Mouse (Mus musculus) heart, postnatal 4 days (tissue): ENCODE data around the gene Htra1. TPM values are rescaled to one million over a fixed set of nuclear protein-coding genes. Genes with fewer than 3 reads are reported as not detected.

ENCODE experiments used
- DNase-seq: peaks from one replicate; pipeline ENCODE4 v3.0.0; 2021
- total RNA-seq, 2 experiments: library from RNA; stranded (reverse); gene quantifications; 2 replicates each; pipeline ENCODE4 v1.2.3; 2021

Gene Htra1
- total RNA-seq, 2 experiments from 2014 or later = 125 to 139 TPM

DNA sequence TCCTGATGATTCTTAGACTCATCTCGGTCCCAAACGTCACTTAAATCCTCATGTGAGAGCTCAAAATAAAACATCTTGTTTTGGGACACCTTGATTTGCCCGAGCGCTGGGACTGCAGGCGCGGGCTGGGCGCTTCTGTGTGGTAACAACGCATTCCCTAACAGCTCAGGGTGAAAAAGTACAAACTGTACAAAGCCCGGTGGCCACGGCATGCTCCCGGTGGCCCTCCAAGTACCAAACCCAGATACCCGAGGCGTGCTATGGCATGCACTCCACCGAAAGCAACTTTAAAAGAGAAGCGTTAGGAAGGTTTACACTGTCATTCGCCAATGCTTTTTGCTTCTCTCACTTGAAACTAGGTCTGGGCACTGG, 504 bp upstream of the Htra1 start:
- DNase-seq = peak; percentile 32

DNA sequence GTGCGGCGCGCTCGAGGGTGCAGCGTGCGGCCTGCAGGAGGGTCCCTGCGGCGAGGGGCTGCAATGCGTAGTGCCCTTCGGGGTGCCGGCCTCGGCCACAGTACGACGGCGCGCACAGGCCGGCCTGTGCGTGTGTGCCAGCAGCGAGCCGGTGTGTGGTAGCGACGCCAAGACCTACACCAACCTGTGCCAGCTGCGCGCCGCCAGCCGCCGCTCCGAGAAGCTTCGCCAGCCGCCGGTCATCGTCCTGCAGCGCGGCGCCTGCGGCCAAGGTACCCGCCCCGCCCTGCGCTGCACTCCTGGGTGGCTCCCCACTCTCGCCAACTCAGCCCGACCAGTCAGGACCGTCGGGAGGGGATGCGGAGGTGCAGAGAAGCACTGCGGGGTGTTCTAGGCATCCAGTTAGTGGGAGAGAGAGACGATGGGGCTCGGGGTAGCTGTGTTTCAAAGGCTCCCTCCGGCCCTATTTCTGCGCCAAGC, 601 bp downstream of the Htra1 start:
- peak; percentile 67 for DNase-seq

DNA sequence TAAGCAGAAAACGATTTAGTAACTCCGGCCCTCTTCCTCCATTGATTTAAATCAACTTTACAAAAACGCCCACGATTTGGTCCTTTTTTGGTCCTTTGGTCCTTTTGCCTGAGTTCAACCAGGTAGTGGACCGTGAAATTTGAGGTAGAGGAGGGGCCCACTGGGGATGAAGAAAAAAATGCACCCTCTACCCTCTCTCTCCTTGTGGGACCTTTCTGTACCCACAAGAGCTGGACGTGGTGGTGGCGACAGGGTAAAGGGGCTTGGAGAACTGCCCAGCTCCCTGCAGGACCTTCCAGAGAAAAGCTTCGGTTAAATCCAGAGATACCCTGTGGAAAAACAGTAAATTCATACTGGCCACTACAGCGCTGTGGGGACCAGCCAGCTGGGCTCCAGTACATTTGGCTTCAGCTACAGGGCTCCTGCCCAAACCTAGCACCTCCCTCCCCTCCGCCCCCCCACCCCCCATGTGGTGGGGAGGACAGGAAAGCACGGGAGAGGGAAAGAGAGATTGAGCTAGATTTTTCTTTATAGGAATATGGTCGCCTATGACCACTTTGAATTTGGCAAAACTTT, 1.4 kb downstream of the Htra1 start:
- DNase-seq = peak; percentile 54

DNA sequence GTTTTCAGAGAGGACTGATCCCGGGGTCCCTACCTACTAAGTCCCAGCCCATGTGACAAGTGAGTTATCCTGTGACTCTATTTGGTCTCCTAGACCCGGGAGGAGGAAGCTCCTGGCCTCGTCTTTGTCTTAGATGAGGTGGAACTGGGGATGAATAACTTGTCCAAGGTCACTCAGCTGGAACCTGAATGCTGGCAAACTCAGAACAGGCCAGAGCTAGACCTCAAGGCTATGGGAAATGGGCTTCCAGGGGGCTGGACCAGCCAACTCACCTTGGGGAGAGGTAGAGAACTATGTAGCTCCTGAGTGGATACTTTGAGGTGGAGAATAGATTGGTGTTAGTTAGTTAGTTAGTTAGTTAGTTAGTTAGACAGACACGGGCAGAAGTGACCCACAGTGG, 2.1 kb downstream of the Htra1 start:
- DNase-seq = no peak

DNA sequence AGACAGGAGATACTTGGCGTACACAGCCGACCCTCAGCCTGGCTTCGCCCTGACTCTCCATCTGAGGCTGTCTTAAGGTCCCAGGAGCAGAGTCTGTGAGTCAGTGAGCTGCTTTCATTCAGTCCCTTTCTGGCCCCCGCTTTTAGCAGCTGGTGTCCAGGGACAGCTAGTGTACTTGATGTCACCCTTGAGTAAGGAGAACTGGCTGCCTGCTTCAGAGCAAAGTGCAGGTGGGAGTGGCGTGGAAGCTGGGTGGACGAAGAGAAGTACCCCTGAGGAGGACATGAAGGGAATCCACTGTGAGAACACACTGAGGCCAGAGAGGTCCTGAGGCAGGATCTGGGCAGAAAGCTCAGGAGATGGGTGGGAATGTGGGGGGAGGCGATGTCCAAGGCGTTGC, 3.0 kb downstream of the Htra1 start:
- DNase-seq = no peak

DNA sequence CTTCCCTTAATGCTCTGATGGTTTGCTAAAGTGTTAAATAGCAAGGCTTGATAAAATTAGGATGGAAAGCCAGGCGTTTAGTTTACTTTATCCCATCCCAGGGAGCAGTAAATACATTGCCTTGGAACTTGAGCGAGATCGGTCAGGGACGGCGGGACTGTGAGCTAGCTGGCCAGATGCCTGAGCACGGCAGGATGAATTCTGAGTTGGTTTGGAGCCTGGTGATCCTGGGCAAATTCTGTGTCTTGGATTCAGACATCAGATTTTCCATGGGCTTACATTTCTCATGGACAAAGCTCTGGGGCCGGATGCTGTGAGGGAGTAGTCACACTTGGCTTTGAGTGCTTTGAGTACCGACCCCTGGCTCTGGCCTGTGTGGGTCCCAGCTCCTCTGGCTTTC, 4.8 kb downstream of the Htra1 start:
- DNase-seq = no peak

DNA sequence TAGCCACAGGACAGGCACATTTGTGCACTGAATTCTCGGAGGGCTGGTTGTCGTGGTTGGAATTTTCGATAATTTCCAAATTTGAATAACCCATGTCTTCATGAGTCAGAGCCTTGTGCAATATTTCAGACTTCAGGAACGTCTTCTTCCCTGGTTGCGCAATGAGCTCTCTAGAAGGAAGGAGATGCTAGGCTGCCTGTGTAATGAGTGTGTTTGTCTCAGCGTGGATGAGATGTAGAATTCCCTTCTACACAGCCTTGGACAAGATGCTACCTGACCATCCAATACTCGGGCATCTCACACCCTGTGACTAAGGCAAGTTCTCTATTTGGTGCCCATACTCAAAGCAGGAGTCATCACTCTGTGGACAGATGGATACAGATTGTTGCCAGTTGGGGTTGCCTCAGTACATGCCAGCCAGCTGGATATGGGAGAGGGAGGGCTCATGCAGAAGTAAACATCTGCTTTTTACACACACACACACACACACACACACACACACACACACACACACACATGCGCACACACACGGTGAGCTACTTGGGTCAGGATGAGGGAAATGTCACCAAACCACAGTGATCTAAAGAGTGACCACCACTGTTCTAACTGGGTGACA, 7.5 kb downstream of the Htra1 start:
- no peak for DNase-seq

DNA sequence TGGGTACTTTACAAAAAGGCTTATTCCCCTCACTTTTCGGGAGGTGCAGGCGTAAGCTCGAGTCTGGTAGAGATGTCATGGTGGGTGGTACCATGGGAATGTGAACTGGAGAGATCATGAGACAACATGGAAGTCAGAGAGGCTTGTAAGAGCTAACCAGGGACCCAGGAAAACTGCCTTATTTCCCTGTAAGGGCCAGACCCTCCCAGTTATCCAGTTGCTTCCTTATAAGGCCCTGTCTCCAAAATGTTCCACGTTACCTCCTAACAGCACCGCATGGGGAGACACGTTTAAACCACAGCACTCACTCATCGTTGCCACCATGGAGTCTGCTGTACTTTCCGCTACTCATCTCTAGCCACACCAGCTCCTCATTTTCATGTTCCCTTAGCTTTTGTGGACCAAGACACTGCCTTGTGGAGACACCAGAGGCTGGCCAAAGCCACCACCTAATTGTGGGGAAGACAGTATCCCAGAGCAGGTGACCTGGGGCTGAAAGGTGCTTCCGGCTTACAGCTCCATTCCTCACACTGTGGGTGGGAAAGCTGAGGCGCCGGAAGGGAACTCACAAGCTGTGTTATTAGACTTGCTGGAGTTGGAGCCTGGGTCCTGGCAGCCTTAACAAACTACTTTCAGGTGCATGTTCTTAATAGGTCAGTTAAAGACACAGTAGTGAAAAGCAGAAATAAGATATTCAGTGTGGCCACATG, 9.0 kb downstream of the Htra1 start:
- DNase-seq = no peak

DNA sequence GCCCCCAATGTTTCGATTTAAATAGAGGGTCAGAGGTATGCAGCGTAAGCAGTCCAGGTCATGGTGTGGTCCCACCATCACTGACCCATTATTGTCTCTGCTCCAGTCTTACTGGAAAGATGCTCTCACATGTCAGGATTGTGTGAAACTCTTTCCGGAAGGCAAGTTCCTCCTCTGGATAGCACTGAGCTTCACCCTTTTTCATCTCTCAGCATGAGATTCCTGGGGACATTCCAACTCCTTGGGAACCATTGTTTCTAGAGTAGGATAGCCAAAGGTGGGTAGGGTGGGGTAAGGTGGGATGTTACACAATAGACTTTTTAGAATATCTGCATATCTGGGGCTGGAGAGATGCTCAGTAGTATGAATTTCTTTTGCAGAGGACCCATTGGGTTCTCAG, 9.8 kb downstream of the Htra1 start:
- no peak for DNase-seq

DNA sequence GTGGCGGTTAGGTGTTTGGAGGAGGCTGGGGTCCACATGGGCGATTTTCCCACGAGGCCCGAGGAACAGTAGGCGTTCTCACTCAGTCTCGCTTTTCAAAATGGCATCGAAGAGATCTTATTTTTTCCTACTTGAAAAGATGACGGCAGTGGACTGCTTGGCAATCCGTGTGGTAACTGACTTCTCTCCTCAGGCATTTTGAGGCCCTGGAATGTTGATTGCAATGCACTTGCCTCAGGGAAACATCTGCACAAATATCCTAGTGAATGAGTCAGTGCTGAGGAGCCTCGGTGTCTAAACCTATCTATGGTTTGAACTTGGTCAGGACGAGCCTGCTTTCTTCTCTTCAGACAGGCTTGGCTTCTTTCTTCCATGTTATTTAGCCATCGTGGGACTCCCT, 10.4 kb downstream of the Htra1 start:
- no peak for DNase-seq

DNA sequence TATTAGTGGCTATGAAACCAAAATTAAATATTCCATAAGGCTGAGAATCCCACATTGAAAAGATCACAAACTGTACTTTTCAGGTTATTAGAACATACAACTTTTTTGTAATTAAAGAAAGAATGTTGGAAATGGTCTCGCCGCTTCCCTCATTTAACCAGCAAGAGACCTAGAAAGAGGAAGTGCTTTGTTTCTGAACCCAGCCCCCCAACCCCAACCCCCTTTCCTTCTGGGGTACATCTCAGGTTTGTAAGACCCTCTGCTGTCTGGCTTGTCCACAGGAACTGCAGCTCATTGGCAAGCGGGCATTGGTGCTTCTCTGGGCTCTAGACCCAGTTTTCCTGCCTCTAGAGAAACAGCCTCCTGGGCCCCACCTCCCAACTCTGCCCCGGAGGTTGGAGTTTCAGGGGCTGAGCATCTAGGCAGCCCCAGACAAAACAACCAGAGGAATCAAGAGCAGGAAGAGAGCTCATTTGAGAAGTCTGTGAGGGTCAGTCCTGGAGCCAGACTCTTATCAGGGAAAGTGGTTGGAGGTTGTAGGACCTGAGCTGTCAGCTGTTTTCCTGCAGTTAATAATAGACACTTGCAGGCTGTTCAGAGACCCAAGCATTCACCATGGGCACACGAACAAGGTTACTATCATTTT, 12.8 kb downstream of the Htra1 start:
- peak; percentile 55 for DNase-seq

DNA sequence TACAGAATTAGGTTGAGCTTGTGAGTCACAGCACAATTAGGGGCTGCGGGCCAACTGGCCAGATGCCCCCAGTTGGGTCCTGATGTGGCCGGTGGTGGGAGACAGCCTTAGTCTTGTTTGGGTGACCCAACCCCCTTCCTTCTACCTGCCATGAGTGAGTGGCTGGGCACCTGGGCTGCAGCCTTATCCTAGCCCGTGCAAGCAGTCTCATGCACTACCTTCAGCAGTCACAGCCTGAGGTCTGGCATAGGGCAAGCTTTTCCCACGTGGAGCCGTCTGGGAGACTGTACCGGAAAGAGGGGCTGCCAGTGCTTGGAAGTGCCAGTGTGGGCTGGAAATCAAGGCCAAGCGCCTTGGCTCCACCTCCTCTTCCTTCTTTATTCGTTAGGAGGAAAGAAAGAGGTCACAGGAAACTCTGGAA, 13.4 kb downstream of the Htra1 start:
- peak; percentile 66 for DNase-seq

DNA sequence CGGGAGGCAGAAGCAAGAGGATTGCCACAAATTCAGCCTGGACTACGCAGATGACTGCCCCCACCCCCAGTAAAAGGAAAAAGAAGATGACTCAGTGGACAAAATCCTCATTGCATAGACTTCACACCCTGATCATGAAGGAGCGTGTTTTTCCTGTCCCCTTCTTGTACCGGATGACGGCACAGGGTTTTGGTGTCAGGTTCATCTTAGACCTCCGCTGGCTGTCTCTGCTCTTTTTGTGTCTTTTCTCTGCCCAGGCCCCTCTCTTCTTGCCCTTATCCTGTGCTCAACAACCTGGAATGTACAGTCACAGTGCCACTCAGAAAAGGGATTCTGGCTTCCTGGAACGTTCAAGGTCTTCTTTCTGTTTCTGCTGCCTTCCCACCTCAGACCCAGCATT, 14.6 kb downstream of the Htra1 start:
- no peak for DNase-seq

DNA sequence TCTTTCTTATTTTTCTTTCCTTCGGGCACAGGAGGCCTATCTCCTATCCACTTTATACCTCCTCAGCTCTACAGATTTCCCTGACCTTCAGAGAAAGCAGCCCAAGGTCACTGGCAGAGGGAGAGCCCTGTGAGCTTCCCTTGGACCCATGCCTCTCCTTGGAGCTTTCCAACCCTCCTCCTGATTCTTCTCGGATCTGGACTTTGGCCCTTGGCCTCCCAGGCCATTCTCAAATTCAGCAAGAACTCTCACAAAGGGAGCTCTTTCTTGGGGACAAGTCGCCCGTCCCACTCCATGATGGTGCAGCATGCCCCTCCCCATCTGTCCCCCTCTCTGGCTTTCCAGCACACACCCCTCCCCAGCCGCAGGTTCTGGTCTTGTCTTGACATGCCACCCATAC, 15.1 kb downstream of the Htra1 start:
- DNase-seq = no peak

DNA sequence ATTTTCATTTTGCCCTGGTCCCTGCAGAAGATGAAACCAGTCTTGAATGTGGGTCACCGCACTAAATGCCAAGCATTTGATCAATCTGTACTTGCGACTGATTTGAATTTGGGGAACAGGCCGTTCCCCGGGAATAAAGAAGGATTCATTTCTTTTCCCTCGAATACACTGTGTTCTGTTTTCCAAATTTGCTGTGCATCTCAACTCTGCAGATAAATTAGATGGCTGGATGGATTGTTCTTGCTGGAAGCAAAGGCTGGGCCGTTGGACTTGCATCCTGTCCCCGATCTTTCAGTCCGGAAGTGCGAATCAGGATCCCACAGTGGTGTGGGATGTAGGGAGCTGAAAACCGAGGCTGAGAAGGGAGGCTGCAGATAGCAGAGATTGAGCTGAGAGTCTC, 17.5 kb downstream of the Htra1 start:
- no peak for DNase-seq

DNA sequence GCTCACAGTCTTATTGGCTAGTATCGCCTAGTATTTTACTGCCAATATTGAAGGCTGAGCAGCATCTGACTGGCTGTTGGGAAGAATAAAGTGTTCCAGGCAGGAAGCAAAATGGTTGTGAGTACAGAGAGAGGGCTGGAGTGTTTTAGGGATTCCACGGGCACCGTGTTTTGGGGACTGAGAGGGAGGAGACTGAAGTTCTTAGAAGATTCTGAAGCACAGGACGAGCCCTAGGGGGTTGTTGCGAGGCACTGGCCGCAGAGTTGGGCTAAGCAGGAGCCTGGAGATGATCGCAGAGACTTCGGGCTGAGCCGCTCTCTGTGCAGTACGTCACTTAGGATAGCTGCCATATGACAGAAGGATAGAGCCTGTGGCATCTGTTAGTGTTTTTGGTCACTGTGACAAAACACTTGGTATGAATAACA, 18.3 kb downstream of the Htra1 start:
- DNase-seq = no peak

DNA sequence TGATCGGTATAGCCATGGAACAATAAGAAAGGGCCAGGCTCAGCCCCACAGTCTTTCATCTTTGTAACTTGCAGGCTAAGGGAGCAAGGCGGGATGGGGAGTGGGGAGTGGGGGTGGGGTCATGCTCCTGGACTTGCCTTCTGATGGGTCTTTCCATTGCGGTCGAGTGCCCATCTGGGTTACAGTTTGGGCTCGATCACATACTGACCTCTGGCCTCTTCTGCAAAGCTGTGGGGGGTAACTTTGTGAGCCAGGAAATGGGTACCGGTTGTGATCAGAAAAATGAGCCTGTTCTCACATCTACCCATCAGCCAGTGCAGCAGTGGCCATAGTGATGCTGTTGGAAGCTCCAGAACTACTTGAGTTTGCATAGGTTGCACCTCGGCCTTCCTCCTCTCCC, 22.6 kb downstream of the Htra1 start:
- DNase-seq = no peak

DNA sequence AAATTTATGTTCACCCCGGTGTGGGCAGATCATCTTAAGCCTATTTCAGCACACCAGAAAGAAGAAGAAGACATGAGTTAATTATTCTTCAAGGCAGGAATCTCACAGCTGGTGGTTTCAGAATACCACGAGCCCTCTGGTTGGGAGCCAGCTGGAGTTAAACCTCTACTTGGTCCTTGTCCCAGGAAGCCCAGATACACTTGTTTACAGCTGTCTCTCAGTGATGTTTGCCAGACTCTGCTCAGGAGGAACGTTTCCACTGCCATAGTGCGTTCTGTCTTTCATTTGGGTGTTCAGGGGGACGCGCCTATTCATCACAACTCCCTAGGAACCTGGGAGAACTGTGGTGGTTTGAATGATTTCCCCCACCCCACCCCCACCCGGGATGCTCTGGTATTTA, 24.0 kb downstream of the Htra1 start:
- peak; percentile 84 for DNase-seq

DNA sequence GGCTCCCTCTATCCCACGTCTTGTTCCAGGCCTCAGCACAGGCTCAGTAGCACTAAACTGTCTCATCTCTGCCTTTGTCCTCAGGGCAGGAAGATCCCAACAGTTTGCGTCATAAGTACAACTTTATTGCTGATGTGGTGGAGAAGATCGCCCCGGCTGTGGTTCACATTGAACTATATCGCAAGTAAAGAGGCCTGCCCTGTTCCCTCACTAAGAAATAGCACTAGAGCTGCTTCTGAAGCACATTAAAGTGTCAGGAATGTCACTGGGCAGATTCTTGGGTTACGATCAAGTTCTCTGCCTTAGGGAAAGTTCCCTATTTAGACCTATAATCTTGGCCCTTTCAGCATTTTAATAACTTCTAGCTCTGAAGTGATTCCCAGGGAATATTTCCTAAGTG, 25.5 kb downstream of the Htra1 start:
- no peak for DNase-seq

DNA sequence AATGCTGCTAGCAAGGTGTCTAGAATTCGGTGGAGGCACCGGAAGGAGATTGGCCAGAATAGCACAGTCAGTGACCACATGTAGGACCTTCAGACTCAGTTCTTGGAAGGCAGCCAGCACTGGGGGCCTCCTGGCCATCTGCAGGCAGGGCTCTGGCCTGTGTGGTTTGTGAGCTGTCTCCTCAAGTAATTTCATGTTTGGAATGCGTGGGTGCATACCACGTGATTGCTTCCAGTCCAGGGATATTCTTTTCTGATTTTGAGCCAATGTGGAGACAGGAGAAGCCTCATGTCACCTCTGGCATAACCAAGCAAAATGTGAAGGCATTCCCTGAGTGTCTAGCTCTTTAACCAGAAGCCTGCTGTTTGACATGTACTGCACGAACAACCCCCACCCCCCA, 28.8 kb downstream of the Htra1 start:
- DNase-seq = peak; percentile 93

DNA sequence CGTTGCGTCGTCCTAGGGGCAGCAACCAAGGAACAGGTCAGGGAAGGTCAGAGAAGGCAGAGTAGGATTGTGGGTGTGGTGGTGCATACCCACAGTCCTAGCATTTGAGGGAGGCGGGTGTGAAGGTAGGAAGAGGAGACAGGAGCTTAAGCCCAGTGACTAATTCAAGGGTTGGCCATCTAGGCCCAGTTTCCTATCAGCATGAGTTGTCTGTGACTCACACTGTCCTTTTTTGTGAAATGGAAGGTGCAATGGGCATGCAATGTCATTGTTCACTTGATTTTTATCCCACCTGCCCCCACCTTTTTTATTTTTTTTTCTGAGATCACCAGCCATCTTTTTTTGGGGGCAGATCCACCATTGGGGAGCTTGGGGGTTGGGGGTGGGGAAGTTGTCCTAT, 29.5 kb downstream of the Htra1 start:
- no peak for DNase-seq

DNA sequence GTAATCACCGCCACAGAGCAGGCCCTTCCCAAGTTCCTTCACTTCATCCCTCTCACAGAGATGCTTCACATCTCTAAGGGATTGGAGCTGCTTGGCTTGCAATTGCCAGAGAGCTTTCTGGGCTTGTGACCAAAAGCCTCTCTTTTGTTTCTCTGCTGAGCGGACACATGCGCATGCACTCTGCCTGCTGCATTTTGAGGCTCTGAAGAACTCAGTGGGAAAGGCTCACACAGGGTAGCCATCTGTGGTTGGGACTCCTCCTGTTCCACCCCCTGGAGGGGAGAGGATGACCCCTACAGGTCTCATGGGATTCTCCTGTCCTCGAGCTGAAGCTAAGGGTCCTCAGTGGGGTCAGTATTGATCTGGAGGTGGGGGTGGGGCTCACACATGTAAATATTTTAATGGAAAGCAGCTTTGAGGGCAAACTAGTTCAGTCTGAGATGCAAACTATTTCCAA, 30.0 kb downstream of the Htra1 start:
- DNase-seq = peak; percentile 64

DNA sequence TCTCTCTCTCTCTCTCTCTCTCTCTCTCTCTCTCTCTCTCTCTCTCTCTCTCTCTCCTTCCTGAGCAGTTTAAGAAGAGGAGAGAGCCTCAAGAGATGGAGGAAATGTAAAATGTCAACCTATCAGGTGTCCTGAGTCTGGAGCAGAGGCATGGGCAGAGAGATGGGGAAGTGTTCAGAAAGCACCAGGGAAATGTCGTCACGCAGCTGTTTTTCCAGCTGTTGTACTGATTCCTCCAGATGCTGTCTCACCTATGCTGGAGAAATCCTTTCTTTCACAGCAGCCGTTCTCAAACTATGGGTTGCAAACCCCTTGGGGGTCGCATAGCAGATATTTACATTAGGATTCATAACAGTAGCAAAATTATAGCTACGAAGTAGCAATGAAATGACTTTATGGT, 30.5 kb downstream of the Htra1 start:
- no peak for DNase-seq

DNA sequence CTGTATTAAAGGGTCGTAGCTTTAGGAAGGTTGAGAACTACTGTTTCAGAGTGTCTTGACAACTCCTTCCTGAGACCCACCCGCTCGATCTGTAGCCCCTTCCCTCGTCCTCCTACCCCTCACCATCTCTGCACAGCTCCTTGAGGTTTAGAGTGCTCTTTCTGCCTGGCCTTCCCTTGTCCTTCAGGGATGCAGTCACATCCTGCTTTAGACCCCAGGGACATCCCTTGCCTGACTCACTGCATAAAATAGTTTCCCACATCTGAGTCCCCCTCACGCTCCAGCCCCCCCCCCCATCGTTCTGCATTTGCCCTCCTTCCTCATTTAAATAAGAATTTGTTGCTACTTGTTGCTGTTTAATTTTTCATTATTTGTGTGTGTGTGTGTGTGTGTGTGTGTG, 31.0 kb downstream of the Htra1 start:
- no peak for DNase-seq
